Mouse (Mus musculus): ENCODE measurements at regions not wholly inside any gene's neighbourhood (a gene's known extent, or its start where the extent isn't known, plus 50 kb on each side); places are given as distances from the start of the nearest gene placed in this dataset.

GRCm38 (mm10) chr6:143624901-143625300 is 457.9 kb downstream of the Etnk1 start:
- DNase-seq, result no peak

DNA sequence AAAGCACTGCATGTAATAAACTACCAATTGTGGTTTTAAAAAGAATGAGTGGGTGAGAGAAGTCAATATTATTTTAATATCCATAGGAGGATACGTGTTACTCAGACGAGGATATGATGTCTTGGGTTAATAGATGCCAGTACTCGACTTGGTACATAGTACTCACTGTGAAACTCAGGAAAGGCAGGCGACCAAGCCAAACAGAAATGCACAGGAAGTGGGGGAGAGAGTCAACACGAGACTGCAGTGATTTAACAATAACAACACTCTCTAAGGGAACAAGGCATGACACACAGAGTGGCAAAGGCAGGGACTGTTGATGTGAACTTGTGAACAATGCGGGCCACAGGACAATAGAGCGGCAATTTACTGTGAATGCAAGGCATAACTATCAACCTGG is 464.6 kb downstream of the Etnk1 start:
- no peak for DNase-seq

DNA sequence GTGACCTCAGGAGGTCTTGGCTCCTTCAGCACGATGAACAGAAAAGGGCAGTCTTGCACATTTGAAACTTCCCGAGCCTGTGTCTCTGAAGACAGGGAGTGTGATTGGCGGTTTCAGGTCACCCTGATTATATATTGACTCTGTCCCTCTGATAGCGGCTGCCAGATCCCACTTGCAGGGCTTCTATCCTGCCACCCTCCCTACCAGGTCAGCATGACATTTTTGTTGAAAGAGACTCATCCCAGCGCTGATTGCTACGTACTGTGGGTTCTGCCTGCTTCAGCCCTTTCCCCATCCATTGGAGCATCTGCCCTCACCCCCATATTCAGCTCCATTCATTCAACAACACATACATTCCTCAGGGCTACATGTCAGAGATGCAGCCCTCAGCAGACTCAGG is 466.7 kb downstream of the Etnk1 start:
- no peak for DNase-seq

- no peak for DNase-seq
Measured at GRCm38 (mm10) chr6:143634334-143634733, 467.3 kb downstream of the Etnk1 start.

- DNase-seq, result peak in 1 of 2 experiments; percentile 26
Measured at GRCm38 (mm10) chr6:143635043-143635442, 468.0 kb downstream of the Etnk1 start.

GRCm38 (mm10) chr6:143640652-143641051 is 473.6 kb downstream of the Etnk1 start:
- peak; percentile 80 to 82 for DNase-seq

- no peak for DNase-seq
Measured at GRCm38 (mm10) chr6:143642052-143642451, 475.0 kb downstream of the Etnk1 start.

DNA sequence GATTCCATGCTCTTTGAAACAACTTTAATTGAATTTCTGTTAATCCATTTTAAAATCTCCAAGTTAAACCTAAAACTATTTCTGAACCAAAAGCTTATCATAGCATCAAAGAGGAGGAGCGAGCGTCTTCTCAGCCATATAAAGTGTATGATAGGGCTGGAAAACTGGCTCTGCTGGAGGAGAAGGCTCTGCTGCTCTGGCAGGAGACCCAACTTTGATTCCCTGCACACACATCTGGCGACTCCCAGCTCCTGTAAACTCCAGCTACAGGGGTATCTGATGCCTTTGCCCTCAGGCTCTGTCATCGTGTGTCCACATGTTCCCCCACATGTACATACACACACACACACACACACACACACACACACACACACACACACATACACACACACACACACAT is 479.0 kb downstream of the Etnk1 start:
- no peak for DNase-seq

DNA sequence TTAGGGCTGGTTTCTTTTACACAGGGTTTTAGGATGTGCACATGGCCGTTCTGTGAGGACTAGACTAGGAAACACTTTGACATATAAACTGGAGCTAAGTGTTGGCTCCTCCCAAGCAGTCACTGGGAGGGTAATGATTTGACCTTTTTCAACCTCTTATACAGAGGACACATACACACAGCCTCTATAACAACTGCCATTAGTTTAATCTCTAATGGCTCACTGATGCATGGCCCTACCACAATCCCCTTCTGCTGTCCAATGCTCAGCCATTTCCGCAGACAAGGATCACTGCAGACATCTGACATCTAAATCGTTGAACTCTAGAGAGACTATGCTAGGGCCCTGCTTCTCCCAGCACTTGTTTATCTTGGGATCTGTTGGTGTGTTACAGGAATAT is 481.5 kb downstream of the Etnk1 start:
- no peak for DNase-seq

DNA sequence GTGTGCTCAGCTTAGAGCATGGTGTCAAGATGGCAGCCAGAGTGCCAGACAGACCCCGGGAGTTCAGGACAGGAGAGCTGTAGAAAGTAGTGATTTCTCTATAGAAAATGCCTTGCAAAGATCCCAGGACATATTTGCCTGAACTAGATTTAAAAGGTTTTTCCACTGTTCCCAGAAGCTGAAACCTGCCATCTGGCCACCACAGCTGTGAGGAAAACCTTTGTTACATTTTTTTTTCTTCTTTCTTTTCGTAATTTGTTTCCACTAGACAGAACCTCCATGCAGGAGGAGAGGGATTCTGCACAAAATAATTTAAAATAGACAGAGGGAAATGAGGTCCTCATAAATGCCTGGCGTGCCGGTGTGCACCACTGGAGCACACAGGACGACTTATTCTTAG is 489.6 kb downstream of the Etnk1 start:
- DNase-seq, result no peak

DNA sequence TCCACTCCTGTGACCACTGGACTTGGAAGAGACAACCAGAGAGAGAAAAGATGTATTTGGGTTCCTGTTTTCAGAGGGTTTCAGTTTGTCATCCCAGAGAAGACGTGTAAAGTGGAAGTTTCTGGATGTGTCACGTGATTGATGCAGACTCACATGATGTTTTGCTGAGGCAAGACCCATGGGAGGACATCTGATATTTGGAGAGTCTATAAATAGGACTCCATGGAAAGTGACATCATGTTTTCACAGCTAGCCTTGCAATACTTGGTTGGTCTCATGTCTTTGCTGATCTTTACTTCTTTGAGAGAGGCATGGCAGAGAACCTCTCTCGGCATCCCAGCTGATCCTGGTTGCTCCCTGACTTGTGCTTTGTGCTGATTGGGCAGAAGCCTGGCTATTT is 493.8 kb downstream of the Etnk1 start:
- no peak for DNase-seq

DNA sequence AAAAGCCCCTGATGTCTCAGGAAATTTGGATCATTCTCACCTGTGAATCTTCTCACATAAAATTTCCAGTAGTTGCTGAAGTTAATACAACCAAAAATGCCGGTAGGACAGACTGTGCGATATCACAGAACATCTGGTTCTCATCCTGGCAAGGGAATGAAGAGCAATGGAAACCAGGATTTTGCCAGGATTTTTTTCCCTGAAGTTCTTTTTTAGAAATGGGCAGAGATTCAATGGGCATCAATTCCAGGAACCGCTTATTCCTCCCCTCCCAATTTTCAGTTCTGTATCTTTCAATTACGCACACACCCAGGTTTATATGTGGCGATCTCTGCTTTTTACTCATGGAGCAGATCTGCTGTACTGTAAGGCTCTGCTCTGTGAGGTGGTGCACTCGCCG is 496.3 kb downstream of the Etnk1 start:
- no peak for DNase-seq

GRCm38 (mm10) chr6:143665374-143665773 is 498.4 kb downstream of the Etnk1 start:
- no peak for DNase-seq

GRCm38 (mm10) chr6:143668551-143668950 is 501.5 kb downstream of the Etnk1 start:
- no peak for DNase-seq

- no peak for DNase-seq
Measured at GRCm38 (mm10) chr6:143669446-143670130, 502.6 kb downstream of the Etnk1 start.

GRCm38 (mm10) chr6:143690131-143690530 is 523.1 kb downstream of the Etnk1 start:
- DNase-seq, result no peak

DNA sequence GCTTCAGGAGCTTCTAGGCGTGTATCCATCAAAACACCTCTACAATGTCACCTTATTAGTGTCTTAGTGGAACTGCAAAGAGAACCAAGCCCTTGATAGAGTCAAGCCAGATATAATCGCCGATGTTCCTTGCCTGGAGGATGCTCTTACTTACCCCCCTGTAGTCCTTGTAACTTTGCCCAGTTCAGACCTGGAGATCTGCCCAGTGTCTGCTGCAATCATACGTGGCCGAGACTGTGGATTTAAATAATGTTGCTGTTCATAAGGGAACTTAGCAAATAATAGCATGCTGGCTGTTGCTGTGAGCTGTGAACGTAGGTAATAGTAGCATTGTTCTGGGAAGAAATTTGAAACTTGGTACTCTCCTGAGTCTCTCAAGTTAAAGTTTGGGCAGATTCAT is 523.8 kb downstream of the Etnk1 start:
- peak; percentile 39 to 50 for DNase-seq

DNA sequence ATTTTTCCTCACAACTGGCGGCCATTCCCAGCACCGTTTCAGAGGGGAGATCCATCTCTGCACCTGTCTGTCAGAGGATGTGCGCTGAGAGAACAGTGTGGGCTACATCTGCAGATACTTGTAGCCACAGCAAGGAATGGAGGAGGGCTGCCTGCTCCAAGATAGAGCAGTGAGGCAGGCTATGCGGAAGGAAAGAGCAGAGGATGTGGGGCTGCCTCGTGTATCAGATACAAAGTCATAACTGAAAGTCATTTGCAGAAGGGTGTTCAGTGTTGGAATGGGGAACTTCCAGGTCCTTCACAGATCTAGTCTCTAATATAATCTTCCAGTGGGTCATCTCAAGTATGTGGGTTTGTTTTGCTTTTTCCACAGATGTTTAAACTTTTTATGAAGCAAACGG is 531.0 kb downstream of the Etnk1 start:
- no peak for DNase-seq

DNA sequence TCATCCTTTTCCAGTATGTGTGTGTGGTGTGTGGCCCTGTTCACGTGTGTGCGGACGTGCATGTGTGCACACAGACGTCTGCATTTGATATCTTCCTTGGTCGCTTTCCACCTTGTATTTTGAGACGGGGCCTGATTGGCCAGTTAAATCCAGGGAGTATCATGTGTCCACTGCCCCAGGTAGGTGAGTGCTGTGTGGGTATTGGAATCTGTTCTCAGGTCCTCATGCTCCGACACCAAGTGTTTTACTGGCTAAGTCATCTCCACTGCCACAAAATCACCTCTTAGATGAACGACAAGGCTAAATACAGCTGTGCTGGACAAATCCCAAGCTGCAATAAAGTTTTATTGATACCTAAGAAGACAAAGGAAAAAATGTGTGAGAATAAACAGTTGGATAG is 537.0 kb downstream of the Etnk1 start:
- no peak for DNase-seq

GRCm38 (mm10) chr6:143706451-143706850 is 539.4 kb downstream of the Etnk1 start:
- no peak for DNase-seq

- no peak for DNase-seq
Measured at GRCm38 (mm10) chr6:143714461-143714860, 547.4 kb downstream of the Etnk1 start.

DNA sequence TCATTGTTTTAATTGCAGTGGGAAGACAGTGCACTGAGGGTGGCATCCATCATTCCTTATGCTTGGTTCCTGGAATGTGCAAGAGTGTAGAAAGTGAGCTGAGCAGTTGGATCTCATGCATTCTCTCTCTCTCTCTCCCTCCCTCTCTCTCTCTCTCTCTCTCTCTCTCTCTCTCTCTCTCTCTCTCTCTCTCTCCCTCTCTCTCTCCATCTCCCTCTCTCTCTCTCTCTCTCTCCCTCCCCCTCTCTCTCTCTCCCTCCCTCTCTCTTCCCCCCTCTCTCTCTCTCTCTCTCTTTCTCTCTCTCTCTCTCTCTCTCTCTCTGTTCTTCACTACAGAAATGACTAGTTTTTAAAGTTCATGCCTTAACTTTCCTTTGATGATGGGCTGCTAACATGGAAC is 583.1 kb downstream of the Etnk1 start:
- DNase-seq, result no peak

DNA sequence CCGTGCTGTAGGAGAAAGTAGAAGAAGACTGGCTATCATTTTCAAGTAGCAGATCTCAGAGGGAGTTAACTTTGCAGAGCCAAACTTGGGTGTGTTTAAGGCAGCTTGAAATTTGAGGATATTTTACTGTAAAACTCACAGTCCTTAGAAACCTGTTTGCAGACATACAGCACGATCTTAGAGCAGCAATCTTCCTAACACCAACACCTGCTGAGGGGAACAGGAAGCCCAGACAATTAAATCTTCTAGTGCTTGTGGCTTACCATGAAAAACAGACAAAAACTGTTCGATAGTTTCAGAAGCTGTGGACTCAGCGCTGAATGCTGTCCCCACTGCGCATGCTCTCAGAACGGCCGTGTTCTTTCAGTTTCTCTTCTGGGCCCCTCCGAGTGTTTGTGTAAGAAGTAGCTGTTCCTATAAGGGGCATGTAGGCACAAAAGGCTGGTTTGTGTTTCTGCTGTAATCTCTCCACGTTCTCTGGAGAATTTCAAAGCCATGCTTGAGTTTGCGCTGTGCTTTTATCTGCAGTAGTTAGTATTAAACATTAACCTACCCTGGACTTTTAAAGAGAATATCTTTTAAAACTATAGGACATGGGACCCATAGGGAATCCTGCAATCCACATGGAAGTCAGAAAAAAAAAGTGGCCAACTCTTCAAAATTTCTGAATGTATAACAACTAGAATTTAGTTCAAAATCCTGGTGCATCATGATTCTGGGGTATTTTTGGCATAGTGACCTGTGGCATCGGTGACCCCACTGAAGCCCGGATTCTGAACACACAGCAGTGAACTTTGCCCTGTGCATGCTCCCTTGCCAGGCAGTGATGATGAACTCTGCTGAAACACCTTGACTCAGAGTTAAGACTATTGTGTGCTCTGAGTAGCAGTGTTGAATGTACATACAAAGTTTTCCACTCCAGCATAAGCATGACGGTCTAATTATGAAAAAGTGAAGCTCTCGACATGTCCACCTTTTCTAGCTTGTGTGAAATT is 584.4 kb downstream of the Etnk1 start:
- DNase-seq, result peak in 1 of 2 experiments; percentile 23
